Mouse (Mus musculus): ENCODE measurements around the gene Stra6.

Stra6 gene

GRCm38 (mm10) chr9:58172863-58173262 is 109.3 kb downstream of the Stra6 start:
- no peak for DNase-seq (ENCODE audit: low spot score in 2 of 2)

- no peak for DNase-seq (ENCODE audit: low spot score in 2 of 2)
Observed at GRCm38 (mm10) chr9:58174818-58175251, 111.2 kb downstream of the Stra6 start.

- no peak for DNase-seq (ENCODE audit: low spot score in 2 of 2)
Observed at GRCm38 (mm10) chr9:58175745-58176487, 112.3 kb downstream of the Stra6 start.

- no peak for DNase-seq (ENCODE audit: low spot score in 2 of 2)
Observed at GRCm38 (mm10) chr9:58177165-58177564, 113.6 kb downstream of the Stra6 start.

GRCm38 (mm10) chr9:58179390-58179789 is 115.8 kb downstream of the Stra6 start:
- DNase-seq (ENCODE audit: low spot score in 2 of 2): no peak

GRCm38 (mm10) chr9:58184456-58184855 is 120.9 kb downstream of the Stra6 start:
- DNase-seq (ENCODE audit: low spot score in 2 of 2): no peak

- no peak for DNase-seq (ENCODE audit: low spot score in 2 of 2)
Observed at GRCm38 (mm10) chr9:58194222-58194621, 130.6 kb downstream of the Stra6 start.

- DNase-seq (ENCODE audit: low spot score in 2 of 2): no peak
Observed at GRCm38 (mm10) chr9:58195671-58196070, 132.1 kb downstream of the Stra6 start.

GRCm38 (mm10) chr9:58196141-58196540 is 132.6 kb downstream of the Stra6 start:
- no peak for DNase-seq (ENCODE audit: low spot score in 2 of 2)

- DNase-seq (ENCODE audit: low spot score in 2 of 2): no peak
Observed at GRCm38 (mm10) chr9:58196610-58197567, 133.3 kb downstream of the Stra6 start.

GRCm38 (mm10) chr9:58197781-58198701 is 134.5 kb downstream of the Stra6 start:
- peak in 1 of 2 experiments; percentile 57 for DNase-seq (ENCODE audit: low spot score in 2 of 2)

- DNase-seq (ENCODE audit: low spot score in 2 of 2): peak in 1 of 2 experiments; percentile 24
Observed at GRCm38 (mm10) chr9:58198801-58199371, 135.3 kb downstream of the Stra6 start.

- no peak for DNase-seq (ENCODE audit: low spot score in 2 of 2)
Observed at GRCm38 (mm10) chr9:58199381-58200269, 136.0 kb downstream of the Stra6 start.

- DNase-seq (ENCODE audit: low spot score in 2 of 2): no peak
Observed at GRCm38 (mm10) chr9:58200270-58201090, 136.9 kb downstream of the Stra6 start.

- DNase-seq (ENCODE audit: low spot score in 2 of 2): no peak
Observed at GRCm38 (mm10) chr9:58201091-58201842, 137.7 kb downstream of the Stra6 start.

- no peak for DNase-seq (ENCODE audit: low spot score in 2 of 2)
Observed at GRCm38 (mm10) chr9:58201861-58202549, 138.4 kb downstream of the Stra6 start.

GRCm38 (mm10) chr9:58202676-58203453 is 139.3 kb downstream of the Stra6 start:
- no peak for DNase-seq (ENCODE audit: low spot score in 2 of 2)

Measured in natural killer cell, adult 2 months (primary cell).